Mouse (Mus musculus) NIH3T3 (cell line): ENCODE measurements around the gene Ppfia2.

ENCODE experiments used
- DNase-seq: peaks from one replicate; pipeline ENCODE4 v3.0.0-alpha.2; 2012; ENCODE audit warnings: low read depth

Ppfia2 gene

GRCm38 (mm10) chr10:106670170-106670569 is 200.0 kb downstream of the Ppfia2 start:
- no peak for DNase-seq

- DNase-seq: no peak
Measured at GRCm38 (mm10) chr10:106681395-106681794, 211.3 kb downstream of the Ppfia2 start.

- no peak for DNase-seq
Measured at GRCm38 (mm10) chr10:106685519-106685918, 215.4 kb downstream of the Ppfia2 start.

- DNase-seq: no peak
Measured at GRCm38 (mm10) chr10:106719936-106720335, 249.8 kb downstream of the Ppfia2 start.

GRCm38 (mm10) chr10:106732265-106732664 is 262.1 kb downstream of the Ppfia2 start:
- no peak for DNase-seq

- no peak for DNase-seq
Measured at GRCm38 (mm10) chr10:106736230-106737063, 266.3 kb downstream of the Ppfia2 start.

GRCm38 (mm10) chr10:106738190-106738589 is 268.1 kb downstream of the Ppfia2 start:
- no peak for DNase-seq

GRCm38 (mm10) chr10:106744966-106745365 is 274.8 kb downstream of the Ppfia2 start:
- DNase-seq: no peak

- no peak for DNase-seq
Measured at GRCm38 (mm10) chr10:106761061-106761460, 290.9 kb downstream of the Ppfia2 start.

GRCm38 (mm10) chr10:106763785-106764184 is 293.6 kb downstream of the Ppfia2 start:
- DNase-seq: peak; percentile 3

GRCm38 (mm10) chr10:106775571-106775970 is 305.4 kb downstream of the Ppfia2 start:
- DNase-seq: peak; percentile 8

GRCm38 (mm10) chr10:106815447-106815846 is 345.3 kb downstream of the Ppfia2 start:
- no peak for DNase-seq

GRCm38 (mm10) chr10:106818381-106818780 is 348.2 kb downstream of the Ppfia2 start:
- no peak for DNase-seq

- no peak for DNase-seq
Measured at GRCm38 (mm10) chr10:106824215-106824614, 354.1 kb downstream of the Ppfia2 start.

- no peak for DNase-seq
Measured at GRCm38 (mm10) chr10:106838476-106838875, 368.3 kb downstream of the Ppfia2 start.

- DNase-seq: no peak
Measured at GRCm38 (mm10) chr10:106858106-106858505, 388.0 kb downstream of the Ppfia2 start.

- DNase-seq: no peak
Measured at GRCm38 (mm10) chr10:106870233-106870632, 400.1 kb downstream of the Ppfia2 start.

- no peak for DNase-seq
Measured at GRCm38 (mm10) chr10:106871847-106872246, 401.7 kb downstream of the Ppfia2 start.

- DNase-seq: no peak
Measured at GRCm38 (mm10) chr10:106872714-106873113, 402.6 kb downstream of the Ppfia2 start.

GRCm38 (mm10) chr10:106881330-106881729 is 411.2 kb downstream of the Ppfia2 start:
- DNase-seq: no peak

GRCm38 (mm10) chr10:106896351-106896750 is 426.2 kb downstream of the Ppfia2 start:
- DNase-seq: no peak

GRCm38 (mm10) chr10:106910108-106910507 is 440.0 kb downstream of the Ppfia2 start:
- no peak for DNase-seq

GRCm38 (mm10) chr10:106913032-106913431 is 442.9 kb downstream of the Ppfia2 start:
- DNase-seq: peak; percentile 3

GRCm38 (mm10) chr10:106914275-106914674 is 444.1 kb downstream of the Ppfia2 start:
- no peak for DNase-seq
